Mouse (Mus musculus) CD4-positive naive resting alpha-beta T cell, adult 57 days (primary cell): ENCODE results near the gene Nup107. TPM values are rescaled to one million over a fixed set of nuclear protein-coding genes. Genes with fewer than 3 reads are reported as not detected.

ENCODE experiments used
- total RNA-seq: library from RNA; stranded (reverse); gene quantifications from one replicate; pipeline ENCODE4 v1.2.4, GENCODE M21; 2023

The Nup107 gene
- 33.1 TPM for total RNA-seq

GRCm38 (mm10) chr10:117792141-117793091 is at the start of gene Nup107:
TSS of gene Nup107 (minus strand) at chr10:117792705.

GRCm38 (mm10) chr10:117746297-117746883 is 46.1 kb downstream of the Nup107 start, which contains the start of gene Slc35e3:
TSS of gene Slc35e3 (minus strand) at chr10:117746365.

DNA sequence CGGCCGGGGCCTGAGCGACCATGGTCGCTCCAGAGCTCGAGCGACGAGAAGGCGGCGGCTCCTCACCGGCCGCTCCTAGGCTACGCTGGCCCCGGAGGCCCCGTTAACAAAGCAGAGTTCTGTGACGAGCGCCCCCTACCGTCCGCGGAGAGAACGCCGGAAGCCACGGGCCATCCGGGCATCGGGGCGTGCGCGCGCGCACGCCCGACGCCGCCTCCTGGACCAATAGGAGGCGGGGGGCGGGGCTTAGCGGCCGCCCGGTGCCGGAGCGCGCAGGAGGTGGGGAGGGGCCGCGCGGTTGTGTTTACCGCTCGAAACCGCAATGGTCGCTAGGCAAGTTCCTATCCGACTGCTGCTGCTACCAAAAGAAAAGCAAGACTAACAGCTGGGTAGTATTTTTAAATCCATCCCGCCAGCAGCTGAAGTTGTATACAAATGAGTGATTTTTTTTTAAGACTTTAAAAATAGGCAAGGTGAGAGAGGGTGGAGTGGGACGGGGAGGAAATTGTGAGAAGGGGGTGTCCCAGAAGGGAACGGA is 81.8 kb downstream of the Nup107 start, which contains the start of gene Mdm2:
Mdm2 (minus strand) TSS at position 155 of the 538 bp plus-strand sequence.

Other genes starting within 250 kb of the Nup107 start
- gene Cpm, start 163.2 kb downstream of the Nup107 start, total RNA-seq, result 19.9 TPM
- gene Mdm2, start 81.9 kb downstream of the Nup107 start, total RNA-seq, result 156 TPM
- 5.4 TPM for gene Slc35e3, start 46.3 kb downstream of the Nup107 start, total RNA-seq
- gene Rap1b, start 53.3 kb upstream of the Nup107 start, total RNA-seq, result 435 TPM